Mouse (Mus musculus) heart, embryonic 13.5 days (tissue): ENCODE results near the gene Efl1. TPM values are rescaled to one million over a fixed set of nuclear protein-coding genes. Genes with fewer than 3 reads are reported as not detected.

Experiments used
- ATAC-seq: fragments of 200-750 bp; cut with Nextera tagmentation; 2 replicates; pipeline ENCODE4 v1.8.0; 2017; ENCODE audit warnings: moderate TSS enrichment; ENCODE audit not compliant: insufficient number of reproducible peaks, low FRiP score, low TSS enrichment; ENCODE audit errors: extremely low read depth
- H3K27ac ChIP-seq: fragments of 300-500 bp; sonication (generic); replicated peaks from 2 replicates; pipeline ENCODE4 v1.5.1; 2015; ENCODE audit warnings: moderate library complexity, mild to moderate bottlenecking, inconsistent platforms
- H3K27me3 ChIP-seq: fragments of 300-500 bp; sonication (generic); replicated peaks from 2 replicates; pipeline ENCODE4 v1.6.1; 2015; ENCODE audit warnings: mild to moderate bottlenecking, inconsistent platforms
- H3K36me3 ChIP-seq: fragments of 300-500 bp; sonication (generic); 2 replicates; pipeline ENCODE4 v1.6.1; 2015; ENCODE audit warnings: mild to moderate bottlenecking, inconsistent platforms
- H3K4me1 ChIP-seq: fragments of 300-500 bp; sonication (generic); 2 replicates; pipeline ENCODE4 v1.6.1; 2015; ENCODE audit warnings: inconsistent platforms
- H3K4me2 ChIP-seq: fragments of 300-500 bp; sonication (generic); 2 replicates; pipeline ENCODE4 v1.6.1; 2015; ENCODE audit warnings: inconsistent platforms, mild to moderate bottlenecking, moderate library complexity
- H3K4me3 ChIP-seq: fragments of 300-500 bp; sonication (generic); 2 replicates; pipeline ENCODE4 v1.5.1; 2015; ENCODE audit warnings: moderate library complexity, mild to moderate bottlenecking, inconsistent platforms
- H3K9ac ChIP-seq: fragments of 300-500 bp; sonication (generic); 2 replicates; pipeline ENCODE4 v1.6.1; 2015; ENCODE audit warnings: inconsistent platforms, mild to moderate bottlenecking, moderate library complexity
- H3K9me3 ChIP-seq: fragments of 300-500 bp; sonication (generic); 2 replicates; pipeline ENCODE4 v1.6.1; 2016; ENCODE audit warnings: inconsistent platforms
- WGBS: fragments of 180-500 bp; shearing (Covaris S2); methylation state at CpG from one replicate; pipeline ENCODE4 v1.1.7; 2015; ENCODE audit warnings: mixed read lengths; 5-methylcytosine and 5-hydroxymethylcytosine counted together
- polyA plus RNA-seq: library from polyadenylated mRNA; unstranded; fragments of >200 nt; fragmentation: Nextera tagmentation; extraction: Ambion mirVana; gene quantifications from 2 replicates; pipeline ENCODE4 v1.2.1, GENCODE M21; 2015

Gene Efl1
- 13.4 and 15.6 TPM in 2 replicates for polyA plus RNA-seq

DNA sequence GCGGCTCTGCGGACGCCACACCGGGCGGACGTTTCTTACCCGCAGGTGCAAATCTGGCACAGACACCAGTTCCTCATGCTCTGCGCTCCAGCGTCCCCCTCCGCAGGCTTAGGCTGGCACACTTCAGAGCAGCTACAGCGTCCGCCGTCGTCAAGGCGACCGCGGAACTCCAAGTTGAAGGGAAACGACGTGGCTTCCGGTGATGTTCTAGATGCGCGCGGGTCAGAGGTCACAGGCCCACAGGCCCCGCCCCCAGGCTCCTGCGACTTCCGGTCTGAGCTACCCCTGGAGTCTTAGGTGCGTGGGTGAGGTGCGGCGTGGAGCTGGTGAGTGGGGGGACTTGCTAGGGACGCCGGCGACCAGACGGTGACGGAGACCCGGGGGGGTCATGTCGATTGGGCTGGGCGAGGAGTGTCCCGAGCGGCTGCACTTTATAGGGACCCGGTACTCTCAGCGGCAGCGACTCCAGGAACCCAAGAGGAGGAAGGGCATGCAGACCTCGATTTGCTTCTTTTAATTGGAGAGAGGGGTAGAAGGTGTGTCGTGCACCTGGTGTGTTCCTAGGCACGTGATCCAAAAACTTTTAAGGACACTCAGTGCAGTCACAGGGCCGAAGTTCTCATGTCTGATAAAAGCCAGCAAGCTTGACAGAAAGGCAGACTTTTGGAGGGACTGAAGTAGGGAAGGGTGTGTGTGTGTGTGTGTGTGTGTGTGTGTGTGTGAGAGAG lies at the start of gene Efl1, which contains the start of gene Saxo2:
Gene Efl1 (plus strand): TSS at position 262 of the 728 bp plus-strand sequence.
Gene Saxo2 (minus strand): TSS at position 176 of the 728 bp plus-strand sequence.
- peaks cover 19% of the 10 kb centered on the region for H3K36me3 ChIP-seq
- peak within 1 kb of the TSS; percentile 84 for H3K4me3 ChIP-seq
- no peaks in the 10 kb centered on the region for H3K9me3 ChIP-seq
- H3K9ac ChIP-seq, result peak within 1 kb of the TSS; percentile 90
- under 1% methylated on average over 46 of the region's 46 CpGs for WGBS
- peak within 1 kb of the TSS; percentile 76 for H3K4me2 ChIP-seq
- ATAC-seq, result peak; percentile 83
- peaks cover 11% of the 10 kb centered on the region for H3K4me1 ChIP-seq
- no peaks in the 10 kb centered on the region for H3K27me3 ChIP-seq
- peak within 1 kb of the TSS; percentile 32; the same call in 1 of the 2 replicates for H3K27ac ChIP-seq

DNA sequence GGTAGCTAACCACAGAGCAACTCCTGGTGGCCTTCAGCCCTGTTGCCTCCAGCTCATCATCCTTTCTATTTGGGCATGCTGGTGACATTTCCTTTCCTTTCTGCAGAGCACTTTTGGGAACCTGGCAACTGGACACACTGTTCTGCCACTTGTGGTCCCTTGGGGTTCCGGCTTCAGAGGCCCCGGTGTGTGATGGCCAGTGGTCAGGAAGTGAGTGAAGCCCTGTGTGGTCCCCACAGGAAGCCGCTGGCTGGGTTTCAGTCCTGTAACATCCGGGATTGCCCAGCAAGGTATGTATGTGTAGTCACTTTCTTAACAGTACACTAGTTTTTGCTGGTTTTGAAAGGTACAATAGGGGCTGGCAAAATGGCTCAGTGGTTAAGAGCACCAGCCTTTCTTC lies 46.4 kb upstream of the Efl1 start:
- Histone ChIP-seq H3K4me2 (no peak overlapping the region), H3K9ac (no peak overlapping the region), H3K27me3 (no peaks in the 10 kb centered on the region), H3K36me3 (no peaks in the 10 kb centered on the region), H3K9me3 (no peaks in the 10 kb centered on the region), H3K4me1 (no peaks in the 10 kb centered on the region), H3K4me3 (no peak overlapping the region), H3K27ac (no peak overlapping the region)
- ATAC-seq, result no peak
- 72% methylated on average over 4 of the region's 4 CpGs for WGBS

DNA sequence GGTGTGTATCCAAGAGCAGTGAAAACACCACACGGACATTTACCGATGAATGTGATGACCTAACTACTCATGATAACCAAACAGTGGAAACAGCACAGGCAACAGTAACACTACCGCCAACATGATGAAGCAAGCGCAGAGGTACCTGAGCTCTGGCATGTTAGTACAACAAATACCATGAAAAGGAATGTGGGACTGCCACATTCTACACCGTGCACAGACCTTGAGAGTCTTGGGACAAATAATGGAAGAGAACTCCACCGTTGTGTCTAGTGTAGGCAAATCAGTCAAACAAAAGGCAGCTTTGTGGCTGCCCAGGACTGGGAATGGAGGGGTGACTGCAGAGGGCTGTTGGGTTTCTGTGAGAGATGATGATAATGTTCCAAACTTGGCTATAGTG lies 43.0 kb upstream of the Efl1 start:
- WGBS, result 81% methylated on average over 6 of the region's 6 CpGs
- Histone ChIP-seq H3K27ac (no peak overlapping the region), H3K4me2 (no peak overlapping the region)

DNA sequence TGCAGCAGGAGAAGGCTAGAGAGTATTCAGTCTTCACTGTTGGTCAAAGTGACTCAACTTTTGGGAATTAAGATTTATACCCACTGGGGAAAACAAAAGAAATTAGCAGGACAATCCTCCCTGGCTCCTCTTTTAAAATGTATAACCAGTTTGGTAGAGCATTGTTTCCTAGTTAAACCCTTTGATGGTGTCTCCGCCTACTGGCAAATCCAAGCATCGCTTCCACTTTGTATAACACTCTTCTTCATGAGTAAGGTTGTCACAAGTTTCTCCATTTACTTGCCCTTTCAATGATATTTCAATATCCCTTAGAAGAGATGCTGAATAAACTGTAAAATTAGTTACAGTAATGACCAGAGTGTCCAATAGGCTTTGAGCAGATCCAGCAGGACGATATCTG lies 38.8 kb upstream of the Efl1 start:
- ATAC-seq, result no peak
- WGBS, result 48% methylated on average over 3 of the region's 3 CpGs
- H3K27me3 ChIP-seq, result no peaks in the 10 kb centered on the region
- no peak overlapping the region for H3K4me3 ChIP-seq
- H3K36me3 ChIP-seq, result no peaks in the 10 kb centered on the region
- H3K4me2 ChIP-seq, result no peak overlapping the region
- H3K9me3 ChIP-seq, result no peaks in the 10 kb centered on the region
- no peak overlapping the region for H3K9ac ChIP-seq
- H3K4me1 ChIP-seq, result no peaks in the 10 kb centered on the region
- no peak overlapping the region for H3K27ac ChIP-seq

More for the DNA sequence above, 43.0 kb upstream of the Efl1 start:
- no peak overlapping the region for H3K9ac ChIP-seq
- no peaks in the 10 kb centered on the region for H3K36me3 ChIP-seq
- no peaks in the 10 kb centered on the region for H3K9me3 ChIP-seq
- H3K4me3 ChIP-seq, result no peak overlapping the region
- H3K4me1 ChIP-seq, result no peaks in the 10 kb centered on the region
- no peaks in the 10 kb centered on the region for H3K27me3 ChIP-seq
- ATAC-seq, result no peak

DNA sequence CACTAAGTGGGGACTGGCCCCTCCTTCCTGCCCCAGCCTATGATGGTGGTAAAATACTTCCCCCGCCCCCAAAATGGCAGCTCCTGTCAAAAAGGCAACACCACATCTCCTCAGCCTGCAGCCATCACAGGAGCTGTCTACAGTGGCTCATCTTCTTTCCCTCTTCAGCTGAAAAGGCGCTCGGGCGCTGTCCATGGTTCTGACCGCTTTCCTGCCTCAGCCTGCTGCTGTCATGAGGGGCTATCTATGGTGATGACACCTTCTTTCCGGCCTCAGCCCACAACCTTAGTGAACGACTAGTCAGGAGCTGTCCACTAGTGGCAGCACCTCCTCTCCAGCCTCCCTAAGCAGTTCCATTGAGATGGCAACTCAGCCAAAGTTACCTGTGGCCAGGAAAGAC lies 23.1 kb upstream of the Efl1 start:
- 11% methylated on average over 7 of the region's 7 CpGs for WGBS
- ATAC-seq, result no peak
- H3K36me3 ChIP-seq, result no peaks in the 10 kb centered on the region
- H3K4me2 ChIP-seq, result no peak overlapping the region
- no peak overlapping the region for H3K4me3 ChIP-seq
- H3K27ac ChIP-seq, result no peak overlapping the region
- no peaks in the 10 kb centered on the region for H3K4me1 ChIP-seq
- no peak overlapping the region for H3K9ac ChIP-seq
- no peaks in the 10 kb centered on the region for H3K27me3 ChIP-seq
- no peaks in the 10 kb centered on the region for H3K9me3 ChIP-seq

DNA sequence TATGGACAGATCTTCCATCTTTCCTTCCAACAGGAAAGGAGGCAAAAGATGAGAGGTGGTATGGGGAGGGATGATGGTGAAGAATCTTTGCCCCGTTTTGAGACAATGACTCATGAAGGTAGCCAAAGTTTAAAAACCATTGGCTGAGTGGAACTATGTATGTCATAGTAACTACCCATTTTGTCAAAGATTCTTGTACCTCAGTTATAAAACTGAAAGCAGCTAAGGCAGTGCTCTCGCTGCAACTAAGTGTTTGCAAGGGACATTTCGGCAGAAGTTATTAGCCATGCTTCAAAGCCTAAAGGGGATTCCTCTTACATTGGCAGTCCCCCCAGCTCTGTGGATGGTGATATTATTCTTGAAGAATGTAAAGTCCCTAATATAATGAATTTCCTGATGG lies 1.2 kb upstream of the Efl1 start:
- Histone ChIP-seq H3K4me3 (no peak overlapping the region), H3K27me3 (no peaks in the 10 kb centered on the region), H3K4me1 (peaks cover 11% of the 10 kb centered on the region), H3K27ac (no peak overlapping the region), H3K4me2 (no peak overlapping the region), H3K9ac (no peak overlapping the region), H3K9me3 (no peaks in the 10 kb centered on the region), H3K36me3 (peaks cover 14% of the 10 kb centered on the region)
- WGBS, result 81% methylated on average over 3 of the region's 3 CpGs
- ATAC-seq, result no peak

DNA sequence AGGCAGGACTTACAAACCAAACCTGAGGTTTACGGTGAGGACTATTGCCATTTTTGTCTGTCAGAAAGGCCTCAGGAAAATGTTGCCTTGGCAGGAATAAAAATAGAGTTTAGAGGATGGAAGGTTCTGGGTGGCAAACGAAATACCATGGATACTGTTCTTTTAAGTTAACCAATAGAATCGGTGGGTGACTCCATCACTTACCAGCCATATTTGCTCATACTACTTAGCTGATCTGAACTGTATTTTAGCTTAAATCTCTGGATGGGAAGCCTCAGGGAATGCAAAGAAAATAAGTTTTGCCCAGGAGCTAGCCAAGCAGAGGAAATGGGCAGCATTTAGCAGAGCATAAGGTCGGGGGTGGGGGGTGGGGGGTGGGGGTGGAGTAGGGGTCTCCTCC lies 505 bp upstream of the Efl1 start:
- Histone ChIP-seq H3K27ac (no peak overlapping the region), H3K4me1 (peaks cover 11% of the 10 kb centered on the region)
- 31% methylated on average over 4 of the region's 4 CpGs for WGBS

DNA sequence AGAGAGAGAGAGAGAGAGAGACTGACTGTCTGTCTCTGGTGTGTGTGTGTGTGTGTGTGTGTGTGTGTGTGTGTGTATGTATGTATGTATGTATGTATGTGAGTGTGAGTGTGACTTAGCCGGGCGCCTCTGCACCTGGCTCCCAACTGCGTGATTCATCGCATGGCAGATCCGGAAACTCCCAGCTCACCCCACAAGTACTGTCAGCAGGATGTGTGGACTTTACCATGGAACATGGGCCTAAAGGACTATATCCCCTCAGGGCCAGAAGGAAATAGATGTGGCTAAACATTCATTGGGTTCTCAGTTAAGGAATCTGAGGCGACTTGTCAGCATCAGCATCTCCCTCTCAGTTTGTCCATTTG lies 649 bp downstream of the Efl1 start:
- Histone ChIP-seq H3K4me1 (peaks cover 11% of the 10 kb centered on the region), H3K9ac (peak overlapping the region; percentile 90), H3K27ac (no peak overlapping the region), H3K4me3 (peak overlapping the region; percentile 84), H3K36me3 (peaks cover 19% of the 10 kb centered on the region), H3K9me3 (no peaks in the 10 kb centered on the region), H3K27me3 (no peaks in the 10 kb centered on the region), H3K4me2 (peak overlapping the region; percentile 76)
- 11% methylated on average over 6 of the region's 6 CpGs for WGBS
- no peak for ATAC-seq

More for the DNA sequence above, 505 bp upstream of the Efl1 start:
- Histone ChIP-seq H3K4me2 (peak overlapping the region; percentile 76), H3K4me3 (peak overlapping the region; percentile 84), H3K9ac (peak overlapping the region; percentile 90), H3K27me3 (no peaks in the 10 kb centered on the region), H3K9me3 (no peaks in the 10 kb centered on the region), H3K36me3 (peaks cover 16% of the 10 kb centered on the region)
- no peak for ATAC-seq

DNA sequence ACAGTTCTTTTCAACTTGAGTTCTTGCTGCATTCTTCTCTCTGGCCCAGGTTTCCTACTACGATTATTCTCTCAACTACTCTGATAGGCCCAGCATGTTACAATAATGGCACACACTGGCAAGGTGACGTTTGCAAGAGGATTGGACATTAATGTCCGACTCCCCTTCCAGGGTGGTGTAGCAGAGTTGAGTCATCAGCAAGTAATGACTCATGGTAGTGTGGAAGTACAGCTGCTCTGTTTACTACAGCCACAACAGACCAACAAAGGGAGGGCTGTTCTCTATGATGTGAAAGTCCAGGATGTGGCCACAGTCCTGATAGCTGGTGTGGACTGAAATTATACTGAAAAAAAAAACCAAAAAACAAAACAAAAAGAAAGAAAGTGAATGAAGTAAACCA lies 16.2 kb downstream of the Efl1 start:
- 71% methylated on average over 3 of the region's 3 CpGs for WGBS
- Histone ChIP-seq H3K9ac (no peak overlapping the region), H3K4me3 (no peak overlapping the region), H3K9me3 (no peaks in the 10 kb centered on the region), H3K27me3 (no peaks in the 10 kb centered on the region), H3K36me3 (peaks cover 65% of the 10 kb centered on the region), H3K4me2 (no peak overlapping the region), H3K27ac (no peak overlapping the region), H3K4me1 (0 out of 2 replicates have a peak, but pooled peaks cover 3% of the 10 kb centered on the region)
- ATAC-seq, result no peak

DNA sequence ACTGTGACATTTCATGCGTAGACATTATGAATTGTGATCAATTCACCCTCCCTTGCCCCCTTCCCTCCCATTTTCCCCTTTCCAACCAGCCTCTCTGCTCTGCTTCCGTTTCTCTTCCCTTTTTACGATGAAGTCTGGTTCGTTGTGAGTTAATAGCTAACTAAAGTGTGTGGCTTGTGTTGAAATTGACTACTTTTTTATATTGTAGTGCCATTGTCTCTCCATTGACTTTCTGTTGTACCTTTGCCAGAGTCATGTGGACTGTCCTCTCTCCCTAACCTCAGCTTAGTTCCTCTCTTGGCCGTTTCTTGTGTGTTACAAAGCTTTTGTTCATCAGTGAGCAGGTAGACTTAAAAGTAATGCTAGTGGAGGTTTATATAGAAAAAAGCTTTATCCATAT lies 27.6 kb downstream of the Efl1 start:
- Histone ChIP-seq H3K36me3 (peaks cover 61% of the 10 kb centered on the region), H3K4me1 (no peaks in the 10 kb centered on the region), H3K4me3 (no peak overlapping the region), H3K27me3 (no peaks in the 10 kb centered on the region), H3K27ac (no peak overlapping the region), H3K9ac (no peak overlapping the region), H3K9me3 (no peaks in the 10 kb centered on the region), H3K4me2 (no peak overlapping the region)
- 87% methylated on average over 5 of the region's 5 CpGs for WGBS
- ATAC-seq, result no peak

DNA sequence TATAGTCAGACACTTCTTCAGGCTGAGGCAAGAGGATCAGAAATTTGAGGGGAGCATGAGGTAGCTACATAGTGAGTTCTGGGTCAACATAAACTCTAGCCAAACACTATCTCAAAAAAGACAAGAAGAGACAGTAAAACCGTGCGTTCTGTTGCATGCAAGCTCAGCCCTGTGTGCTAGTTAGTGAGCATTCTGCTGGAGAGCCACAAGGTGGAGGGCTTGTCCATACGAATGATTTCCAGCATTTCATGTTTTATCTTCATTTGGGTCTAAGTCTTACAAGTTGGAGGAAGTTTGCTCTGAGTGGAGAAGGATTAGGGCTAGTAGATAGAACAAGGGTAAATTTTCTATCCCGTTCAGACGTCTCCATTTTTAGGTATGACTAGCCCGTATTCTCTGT lies 28.4 kb downstream of the Efl1 start:
- H3K27ac ChIP-seq, result no peak overlapping the region
- no peak for ATAC-seq
- H3K9ac ChIP-seq, result no peak overlapping the region
- no peaks in the 10 kb centered on the region for H3K27me3 ChIP-seq
- no peak overlapping the region for H3K4me2 ChIP-seq
- H3K4me3 ChIP-seq, result no peak overlapping the region
- peaks cover 61% of the 10 kb centered on the region for H3K36me3 ChIP-seq
- no peaks in the 10 kb centered on the region for H3K4me1 ChIP-seq
- H3K9me3 ChIP-seq, result no peaks in the 10 kb centered on the region
- WGBS, result 70% methylated on average over 6 of the region's 6 CpGs

DNA sequence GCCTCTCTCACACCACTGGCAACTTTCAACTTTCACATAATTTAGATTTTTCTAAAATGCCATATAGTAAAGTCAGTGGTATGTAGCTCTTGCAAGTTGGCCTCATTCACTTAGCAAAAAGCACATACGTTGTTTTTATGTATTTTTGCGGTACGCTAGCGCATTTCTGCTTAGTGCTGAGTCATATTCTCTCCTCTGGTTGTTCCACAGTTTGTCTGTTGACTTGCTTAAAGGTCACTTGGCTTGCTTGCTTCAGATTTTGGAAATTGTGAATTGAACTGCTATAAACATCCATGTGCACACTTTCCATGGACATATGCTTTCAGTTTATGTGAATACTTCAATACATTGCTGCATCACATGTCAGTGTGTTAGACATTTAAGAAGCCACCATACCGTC lies 31.5 kb downstream of the Efl1 start:
- H3K27me3 ChIP-seq, result no peaks in the 10 kb centered on the region
- H3K27ac ChIP-seq, result no peak overlapping the region
- H3K4me3 ChIP-seq, result no peak overlapping the region
- H3K36me3 ChIP-seq, result peaks cover 59% of the 10 kb centered on the region
- no peaks in the 10 kb centered on the region for H3K4me1 ChIP-seq
- no peak overlapping the region for H3K4me2 ChIP-seq
- no peak for ATAC-seq
- H3K9me3 ChIP-seq, result no peaks in the 10 kb centered on the region
- H3K9ac ChIP-seq, result no peak overlapping the region
- 92% methylated on average over 5 of the region's 5 CpGs for WGBS
